Mouse (Mus musculus): ENCODE measurements around the gene Klhl26.

The Klhl26 gene

GRCm38 (mm10) chr8:70477269-70477982 lies 658 bp upstream of the Klhl26 start:
- no peak for DNase-seq (ENCODE audit: low spot score in 2 of 2)

- no peak for DNase-seq (ENCODE audit: low spot score in 2 of 2)
Observed at GRCm38 (mm10) chr8:70471856-70472255, 4.9 kb downstream of the Klhl26 start.

GRCm38 (mm10) chr8:70469938-70470337 lies 6.8 kb downstream of the Klhl26 start:
- DNase-seq (ENCODE audit: low spot score in 2 of 2), result no peak

GRCm38 (mm10) chr8:70469295-70469916 lies 7.4 kb downstream of the Klhl26 start:
- DNase-seq (ENCODE audit: low spot score in 2 of 2), result no peak

GRCm38 (mm10) chr8:70468733-70469132 lies 8.0 kb downstream of the Klhl26 start:
- DNase-seq (ENCODE audit: low spot score in 2 of 2), result no peak

- DNase-seq (ENCODE audit: low spot score in 2 of 2), result no peak
Observed at GRCm38 (mm10) chr8:70467907-70468306, 8.9 kb downstream of the Klhl26 start.

GRCm38 (mm10) chr8:70467229-70467725 lies 9.5 kb downstream of the Klhl26 start:
- no peak for DNase-seq (ENCODE audit: low spot score in 2 of 2)

- no peak for DNase-seq (ENCODE audit: low spot score in 2 of 2)
Observed at GRCm38 (mm10) chr8:70466771-70467170, 10.0 kb downstream of the Klhl26 start.

GRCm38 (mm10) chr8:70466305-70466704 lies 10.5 kb downstream of the Klhl26 start:
- no peak for DNase-seq (ENCODE audit: low spot score in 2 of 2)

- DNase-seq (ENCODE audit: low spot score in 2 of 2), result no peak
Observed at GRCm38 (mm10) chr8:70465701-70466100, 11.1 kb downstream of the Klhl26 start.

GRCm38 (mm10) chr8:70464162-70464561 lies 12.6 kb downstream of the Klhl26 start:
- DNase-seq (ENCODE audit: low spot score in 2 of 2), result no peak

- DNase-seq (ENCODE audit: low spot score in 2 of 2), result no peak
Observed at GRCm38 (mm10) chr8:70463306-70463705, 13.5 kb downstream of the Klhl26 start.

- DNase-seq (ENCODE audit: low spot score in 2 of 2), result no peak
Observed at GRCm38 (mm10) chr8:70462516-70462813, 14.3 kb downstream of the Klhl26 start.

- DNase-seq (ENCODE audit: low spot score in 2 of 2), result no peak
Observed at GRCm38 (mm10) chr8:70461765-70462515, 14.8 kb downstream of the Klhl26 start.

- no peak for DNase-seq (ENCODE audit: low spot score in 2 of 2)
Observed at GRCm38 (mm10) chr8:70460606-70461005, 16.2 kb downstream of the Klhl26 start.

- no peak for DNase-seq (ENCODE audit: low spot score in 2 of 2)
Observed at GRCm38 (mm10) chr8:70460199-70460598, 16.6 kb downstream of the Klhl26 start.

- DNase-seq (ENCODE audit: low spot score in 2 of 2), result no peak
Observed at GRCm38 (mm10) chr8:70459636-70460035, 17.1 kb downstream of the Klhl26 start.

GRCm38 (mm10) chr8:70458462-70458861 lies 18.3 kb downstream of the Klhl26 start:
- DNase-seq (ENCODE audit: low spot score in 2 of 2), result no peak

GRCm38 (mm10) chr8:70457882-70458281 lies 18.9 kb downstream of the Klhl26 start:
- no peak for DNase-seq (ENCODE audit: low spot score in 2 of 2)

- no peak for DNase-seq (ENCODE audit: low spot score in 2 of 2)
Observed at GRCm38 (mm10) chr8:70456996-70457395, 19.8 kb downstream of the Klhl26 start.

- DNase-seq (ENCODE audit: low spot score in 2 of 2), result no peak
Observed at GRCm38 (mm10) chr8:70453852-70454251, 22.9 kb downstream of the Klhl26 start.

- DNase-seq (ENCODE audit: low spot score in 2 of 2), result no peak
Observed at GRCm38 (mm10) chr8:70452196-70452966, 24.4 kb downstream of the Klhl26 start.
